Mouse (Mus musculus) heart, embryonic 16.5 days (tissue): ENCODE measurements around the gene Gm10334. TPM values are rescaled to one million over a fixed set of nuclear protein-coding genes. Genes with fewer than 3 reads are reported as not detected.
"Not testable (repeated sequence)": the region's sequence is repeated elsewhere in the genome, so short reads cannot be mapped to it uniquely, and the experiment has no call there.

ENCODE experiments used
- ATAC-seq: fragments of 200-750 bp; cut with Nextera tagmentation; replicated peaks from 2 replicates; pipeline ENCODE4 v1.8.0; 2017; ENCODE audit warnings: moderate number of reproducible peaks; ENCODE audit not compliant: insufficient read depth, low FRiP score; ENCODE audit errors: extremely low read depth
- H3K27ac ChIP-seq: fragments of 300-500 bp; sonication (generic); 2 replicates; pipeline ENCODE4 v1.5.1; 2014; ENCODE audit warnings: mild to moderate bottlenecking, low read length, control low read depth, moderate library complexity
- H3K27me3 ChIP-seq: fragments of 300-500 bp; sonication (generic); 2 replicates; pipeline ENCODE4 v1.6.1; 2014; ENCODE audit warnings: low read length, mixed read lengths; ENCODE audit not compliant: control insufficient read depth, insufficient read depth
- H3K36me3 ChIP-seq: fragments of 300-500 bp; sonication (generic); 2 replicates; pipeline ENCODE4 v1.6.1; 2014; ENCODE audit not compliant: control insufficient read depth, insufficient read depth
- H3K4me1 ChIP-seq: fragments of 300-500 bp; sonication (generic); 2 replicates; pipeline ENCODE4 v1.6.1; 2014; ENCODE audit warnings: low read length, mixed read lengths; ENCODE audit not compliant: control insufficient read depth, insufficient read depth
- H3K4me2 ChIP-seq: fragments of 300-500 bp; sonication (generic); 2 replicates; pipeline ENCODE4 v1.6.1; 2014; ENCODE audit warnings: low read depth, mild to moderate bottlenecking, control low read depth, low read length
- H3K4me3 ChIP-seq: fragments of 300-500 bp; sonication (generic); 2 replicates; pipeline ENCODE4 v1.5.1; 2014; ENCODE audit warnings: mild to moderate bottlenecking, control low read depth, low read length
- H3K9ac ChIP-seq: fragments of 300-500 bp; sonication (generic); 2 replicates; pipeline ENCODE4 v1.6.1; 2014; ENCODE audit warnings: low read length, control low read depth
- H3K9me3 ChIP-seq: fragments of 300-500 bp; sonication (generic); replicated peaks from 2 replicates; pipeline ENCODE4 v1.6.1; 2016; ENCODE audit warnings: low read length; ENCODE audit not compliant: control insufficient read depth
- WGBS: fragments of 180-500 bp; shearing (Covaris S2); extraction: QIAGEN DNeasy Blood & Tissue Kit; methylation state at CpG from one replicate; pipeline ENCODE4 v1.1.7; 2014; 5-methylcytosine and 5-hydroxymethylcytosine counted together
- polyA plus RNA-seq: library from polyadenylated mRNA; unstranded; fragments of >200 nt; fragmentation: Nextera tagmentation; extraction: Ambion mirVana; gene quantifications from 2 replicates; pipeline ENCODE4 v1.2.1, GENCODE M21; 2015

Gm10334 gene
- 0.18 TPM in 1 of 2 replicates, not detected in the other for polyA plus RNA-seq

- H3K9me3 ChIP-seq, H3K27me3 ChIP-seq, H3K4me2 ChIP-seq, H3K9ac ChIP-seq, H3K4me3 ChIP-seq, H3K4me1 ChIP-seq, ATAC-seq, H3K36me3 ChIP-seq, H3K27ac ChIP-seq: not testable (repeated sequence)
These were observed at the start of gene Gm10334 for GRCm38 (mm10) chr6:41446045-41446444. Gm10334 (minus strand) TSS chr6:41446145.

GRCm38 (mm10) chr6:41458632-41459031 is 12.7 kb upstream of the Gm10334 start, which contains the start of gene Prss1:
Prss1 (plus strand) TSS chr6:41458932.
- H3K9me3 ChIP-seq, H3K27ac ChIP-seq, H3K4me2 ChIP-seq, H3K36me3 ChIP-seq, H3K9ac ChIP-seq, H3K27me3 ChIP-seq, H3K4me1 ChIP-seq, H3K4me3 ChIP-seq, ATAC-seq: not testable (repeated sequence)

DNA sequence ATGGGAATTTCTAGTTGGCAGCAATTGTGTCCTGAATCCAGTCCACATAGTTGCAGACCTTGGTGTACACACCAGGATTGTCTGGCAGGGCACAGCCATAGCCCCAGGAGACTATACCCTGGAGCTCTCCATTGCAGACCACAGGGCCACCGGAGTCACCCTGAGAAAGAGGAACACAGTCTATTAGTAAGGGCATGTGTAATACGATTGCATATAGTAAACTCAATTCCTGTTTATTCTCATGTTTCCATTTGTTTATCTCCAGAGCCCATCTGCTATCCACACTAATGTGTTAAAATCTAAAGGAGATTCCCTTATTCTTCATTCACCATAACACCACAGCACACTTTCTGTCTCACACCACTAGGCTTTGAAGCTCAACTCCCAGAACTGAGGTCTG is 3.7 kb downstream of the Gm10334 start:
- not testable (repeated sequence) for H3K4me1 ChIP-seq, H3K36me3 ChIP-seq, H3K9me3 ChIP-seq, ATAC-seq, H3K4me2 ChIP-seq, H3K27me3 ChIP-seq, H3K9ac ChIP-seq, H3K4me3 ChIP-seq, H3K27ac ChIP-seq
- WGBS = 100% methylated on average over 1 of the region's 2 CpGs

Other genes starting within 250 kb of the Gm10334 start
- not detected in 2 replicates for gene Try4, start 143.9 kb downstream of the Gm10334 start, polyA plus RNA-seq
- 0.21 TPM in 1 of 2 replicates, not detected in the other for gene Try5, start 129.3 kb downstream of the Gm10334 start, polyA plus RNA-seq
- not detected in 2 replicates for gene Try10, start 92.0 kb downstream of the Gm10334 start, polyA plus RNA-seq
- gene Prss3, start 68.5 kb downstream of the Gm10334 start, polyA plus RNA-seq = not detected in 2 replicates
- not detected in 2 replicates for gene Gm5771, start 53.8 kb downstream of the Gm10334 start, polyA plus RNA-seq
- 0.28 TPM in 1 of 2 replicates, not detected in the other for gene Prss1, start 12.8 kb upstream of the Gm10334 start, polyA plus RNA-seq
- gene Prss2, start 75.6 kb upstream of the Gm10334 start, polyA plus RNA-seq = 0.30 TPM in 1 of 2 replicates, not detected in the other
- gene Ephb6, start 159.3 kb upstream of the Gm10334 start, polyA plus RNA-seq = 5.4 and 6.5 TPM in 2 replicates
- gene Trpv6, start 190.3 kb upstream of the Gm10334 start, polyA plus RNA-seq = 0.09 and 0.31 TPM in 2 replicates
- not detected in 2 replicates for gene Trpv5, start 234.6 kb upstream of the Gm10334 start, polyA plus RNA-seq
- not detected in 2 replicates for gene Llcfc1, start 238.3 kb upstream of the Gm10334 start, polyA plus RNA-seq